Mouse (Mus musculus): ENCODE measurements around the gene Mc1r.
"Not testable (repeated sequence)": the region's sequence is repeated elsewhere in the genome, so short reads cannot be mapped to it uniquely, and the experiment has no call there.

Mc1r gene

DNA sequence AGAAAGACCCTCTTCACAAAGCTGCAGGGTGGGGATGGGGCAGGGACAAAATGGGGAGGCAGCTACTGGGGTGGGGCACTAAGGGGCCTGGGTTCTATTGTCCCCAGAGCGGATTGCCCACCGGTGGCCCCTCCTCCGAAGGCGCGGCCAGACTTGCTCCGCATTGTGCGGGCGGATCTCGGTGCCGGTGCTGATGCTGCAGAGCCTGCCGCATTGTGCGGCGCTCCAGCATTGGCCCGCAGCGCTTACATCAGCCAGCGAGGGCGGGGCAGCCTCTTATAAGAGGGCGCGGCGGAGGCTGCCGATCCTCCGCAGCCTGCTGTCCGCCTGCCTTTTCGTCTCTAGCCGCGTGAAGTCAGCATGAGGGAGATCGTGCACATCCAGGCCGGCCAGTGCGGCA lies 4.3 kb downstream of the Mc1r start, which contains the start of gene Tubb3:
Tubb3 (plus strand) TSS at position 179 of the 400 bp plus-strand sequence.
- DNase-seq (ENCODE audit: extremely low read depth, insufficient read length, low spot score): no peak

DNA sequence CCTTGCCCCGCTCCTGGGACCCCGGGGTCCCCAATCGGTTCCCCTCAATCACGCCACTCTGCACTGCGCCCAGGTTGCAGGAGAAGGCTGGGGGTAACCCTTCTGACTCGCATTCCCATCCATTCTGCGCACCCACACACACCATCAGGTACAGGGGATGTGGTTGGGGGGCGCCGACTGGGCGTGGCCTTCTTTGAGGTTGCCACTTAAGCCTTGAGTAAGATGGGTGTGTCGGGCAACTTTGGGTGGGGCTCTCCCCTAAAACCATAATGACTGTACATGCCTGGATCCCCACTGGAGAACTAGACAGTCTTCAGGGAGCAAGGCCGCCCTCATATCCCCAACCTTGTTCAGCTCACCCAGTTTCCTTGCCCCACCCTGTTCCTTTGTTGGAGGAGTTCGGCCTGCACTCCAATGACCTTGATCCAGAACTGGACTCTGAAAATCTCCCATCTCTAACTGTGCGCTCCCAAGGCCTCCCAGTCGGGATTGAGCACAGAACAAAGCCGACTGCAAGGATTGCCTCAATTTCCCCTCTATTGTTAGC lies 4.9 kb downstream of the Mc1r start:
- DNase-seq (ENCODE audit: extremely low read depth, insufficient read length, low spot score): no peak

DNA sequence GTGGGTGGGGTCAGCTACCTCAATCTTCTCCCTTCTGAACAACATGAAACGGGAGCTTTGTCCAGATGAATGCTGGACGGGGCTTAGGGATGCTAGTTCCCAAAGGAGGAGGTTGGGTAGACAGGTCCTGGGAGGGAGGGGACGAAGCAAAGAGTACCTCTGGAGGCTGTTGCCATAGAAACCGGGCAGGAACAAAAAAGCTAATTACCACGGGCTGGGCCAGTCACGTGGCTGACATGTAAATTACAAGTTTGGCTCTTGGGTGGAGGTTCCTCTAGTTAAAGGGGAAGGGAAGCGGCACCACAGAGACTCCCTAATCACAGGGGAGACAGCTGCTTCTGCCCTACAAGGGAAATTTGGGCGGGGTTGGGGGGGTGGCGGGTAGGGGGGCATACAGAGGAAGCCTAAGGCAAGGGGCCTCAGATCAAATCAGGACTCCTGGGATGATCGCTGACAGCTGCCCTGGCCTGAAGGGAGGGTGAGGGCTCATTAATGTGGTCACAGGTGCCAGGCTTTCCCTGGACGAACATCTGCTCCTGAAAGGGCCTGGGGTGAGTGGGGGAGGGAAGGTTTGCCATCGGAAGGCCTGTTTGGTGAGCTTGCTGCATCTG lies 5.8 kb downstream of the Mc1r start:
- no peak for DNase-seq (ENCODE audit: extremely low read depth, insufficient read length, low spot score)

DNA sequence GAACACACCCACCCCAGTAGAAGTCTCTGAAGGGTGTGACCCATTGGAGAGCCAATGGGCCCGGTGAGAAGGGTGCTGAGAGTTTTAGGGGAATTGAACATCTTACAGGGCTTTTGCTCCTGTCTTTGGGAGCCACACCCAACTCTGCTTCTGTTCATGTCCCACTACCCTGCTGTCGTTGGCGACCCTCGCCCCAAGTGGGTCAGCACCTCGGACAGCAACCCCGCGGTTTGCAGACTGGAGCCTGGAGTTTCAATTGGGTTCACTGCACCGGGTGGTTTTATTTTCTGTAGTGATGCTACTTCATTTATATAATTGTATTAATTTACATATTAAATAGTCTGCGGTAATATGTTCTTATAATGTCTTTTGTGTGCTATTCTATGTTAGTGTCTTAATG lies 7.3 kb downstream of the Mc1r start:
- no peak for DNase-seq (ENCODE audit: extremely low read depth, insufficient read length, low spot score)

DNA sequence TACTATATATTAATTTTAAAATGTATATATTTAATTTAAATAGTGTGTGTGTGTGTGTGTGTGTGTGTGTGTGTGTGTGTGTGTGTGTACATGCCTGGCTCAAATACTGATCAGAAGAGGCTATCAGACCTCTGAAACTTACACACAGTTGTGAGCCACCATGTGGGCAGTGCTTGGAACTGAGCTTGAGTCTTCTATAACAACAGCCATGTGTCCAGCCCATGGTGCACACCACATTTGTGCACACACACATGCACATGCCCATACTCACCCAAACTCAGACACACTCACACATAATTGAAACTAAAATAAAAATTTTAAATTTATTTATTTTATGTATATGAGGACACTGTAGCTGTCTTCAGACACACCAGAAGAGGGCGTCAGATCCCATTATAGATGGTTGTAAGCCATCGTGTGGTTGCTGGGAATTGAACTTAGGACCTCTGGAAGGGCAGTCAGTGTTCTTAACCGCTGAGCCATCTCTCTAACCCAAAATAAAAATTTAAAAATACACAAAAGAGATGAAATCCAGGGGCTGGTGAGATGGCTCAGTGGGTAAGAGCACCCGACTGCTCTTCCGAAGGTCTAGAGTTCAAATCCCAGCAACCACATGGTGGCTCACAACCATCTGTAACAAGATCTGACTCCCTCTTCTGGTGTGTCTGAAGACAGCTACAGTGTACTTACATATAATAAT lies 8.2 kb downstream of the Mc1r start:
- not testable (repeated sequence) for DNase-seq (ENCODE audit: extremely low read depth, insufficient read length, low spot score)

DNA sequence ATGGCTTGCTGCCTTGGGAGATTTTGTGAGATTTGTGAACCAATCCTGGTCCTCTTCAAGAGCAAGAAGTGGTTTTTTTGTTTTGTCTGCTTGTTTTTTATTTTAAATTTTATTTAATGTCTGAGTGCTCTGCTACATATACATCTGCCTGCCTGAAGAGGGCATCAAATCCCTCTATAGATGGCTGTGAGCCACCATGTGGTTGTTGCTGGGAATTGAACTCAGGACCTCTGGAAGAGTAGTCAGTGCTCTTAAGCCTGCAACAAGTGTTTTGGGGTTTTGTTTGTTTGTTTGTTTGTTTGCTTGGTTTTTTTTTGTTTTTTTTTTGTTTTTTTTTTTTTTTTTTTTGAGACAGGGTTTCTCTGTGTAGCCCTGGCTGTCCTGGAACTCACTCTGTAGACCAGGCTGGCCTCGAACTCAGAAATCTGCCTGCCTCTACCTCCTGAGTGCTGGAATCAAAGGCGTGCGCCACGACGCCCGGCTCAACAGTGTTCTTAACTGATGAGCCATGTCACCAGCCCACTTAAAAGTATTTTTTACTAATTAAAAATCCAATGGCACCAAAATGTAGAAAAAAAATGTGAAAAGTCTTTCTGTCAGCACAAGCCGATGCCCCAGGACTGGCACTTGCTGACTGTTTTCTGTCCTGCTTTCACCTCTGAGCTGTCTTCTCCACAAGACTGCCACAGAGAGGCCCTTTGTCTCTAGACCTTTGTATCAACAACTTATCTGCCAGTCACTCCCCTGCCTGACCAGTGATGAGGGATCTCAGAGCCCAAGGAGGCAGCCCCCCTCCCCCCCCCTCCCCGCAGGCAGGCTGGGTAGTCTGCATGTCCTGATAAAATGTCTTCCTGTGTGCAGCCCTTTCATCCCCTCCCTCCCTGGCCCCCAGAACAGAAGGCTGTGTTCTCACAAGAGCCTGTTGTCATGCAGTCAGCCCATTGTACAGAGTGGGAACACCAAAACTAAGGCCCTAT lies 9.3 kb downstream of the Mc1r start:
- DNase-seq (ENCODE audit: extremely low read depth, insufficient read length, low spot score): peak; percentile 33

DNA sequence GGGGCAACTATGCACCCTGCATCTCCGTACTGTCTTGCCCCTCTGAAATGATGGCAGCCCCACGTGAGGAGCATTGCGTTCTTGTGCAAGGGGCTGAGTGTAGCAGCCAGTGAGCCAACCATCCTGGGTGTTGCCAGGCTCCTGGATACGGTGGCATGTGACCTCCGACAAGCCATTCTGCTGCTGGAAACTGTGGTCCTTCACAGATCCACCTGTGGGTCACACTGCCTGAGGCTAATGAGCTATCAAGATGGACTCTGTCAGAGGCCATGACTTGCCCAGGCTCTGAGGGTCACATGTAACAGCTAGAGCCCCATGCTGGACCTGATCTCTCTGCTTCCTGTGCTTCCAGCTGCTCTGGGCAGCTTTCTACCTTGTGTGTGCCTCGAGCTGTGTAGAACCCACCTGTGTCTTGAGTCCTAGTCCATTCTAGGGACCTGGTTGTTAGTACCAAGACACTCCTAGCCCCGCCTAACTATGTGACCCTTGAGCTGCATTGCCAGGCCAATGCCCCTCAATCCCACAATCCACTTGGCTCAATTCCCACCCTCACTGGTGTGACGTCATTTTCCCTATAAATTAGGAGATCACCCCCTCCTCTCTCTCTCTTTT lies 10.1 kb downstream of the Mc1r start:
- no peak for DNase-seq (ENCODE audit: extremely low read depth, insufficient read length, low spot score)

DNA sequence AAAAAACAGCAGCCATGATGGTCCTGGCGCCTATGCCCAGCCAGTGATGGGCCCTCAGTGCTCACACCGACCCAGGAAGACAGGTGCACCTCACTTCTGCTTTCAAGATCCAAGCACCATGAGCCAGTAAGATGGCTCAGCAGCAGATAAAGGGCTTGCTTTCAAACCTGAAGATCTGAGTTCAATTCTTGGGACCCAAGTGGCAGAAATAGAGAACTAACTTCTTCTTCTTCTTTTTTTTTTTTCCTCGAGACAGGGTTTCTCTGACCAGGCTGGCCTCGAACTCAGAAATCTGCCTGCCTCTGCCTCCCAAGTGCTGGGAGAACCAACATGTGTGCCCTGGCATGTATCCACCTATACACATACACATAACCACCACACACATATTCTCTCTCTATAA lies 12.8 kb downstream of the Mc1r start:
- no peak for DNase-seq (ENCODE audit: extremely low read depth, insufficient read length, low spot score)

DNA sequence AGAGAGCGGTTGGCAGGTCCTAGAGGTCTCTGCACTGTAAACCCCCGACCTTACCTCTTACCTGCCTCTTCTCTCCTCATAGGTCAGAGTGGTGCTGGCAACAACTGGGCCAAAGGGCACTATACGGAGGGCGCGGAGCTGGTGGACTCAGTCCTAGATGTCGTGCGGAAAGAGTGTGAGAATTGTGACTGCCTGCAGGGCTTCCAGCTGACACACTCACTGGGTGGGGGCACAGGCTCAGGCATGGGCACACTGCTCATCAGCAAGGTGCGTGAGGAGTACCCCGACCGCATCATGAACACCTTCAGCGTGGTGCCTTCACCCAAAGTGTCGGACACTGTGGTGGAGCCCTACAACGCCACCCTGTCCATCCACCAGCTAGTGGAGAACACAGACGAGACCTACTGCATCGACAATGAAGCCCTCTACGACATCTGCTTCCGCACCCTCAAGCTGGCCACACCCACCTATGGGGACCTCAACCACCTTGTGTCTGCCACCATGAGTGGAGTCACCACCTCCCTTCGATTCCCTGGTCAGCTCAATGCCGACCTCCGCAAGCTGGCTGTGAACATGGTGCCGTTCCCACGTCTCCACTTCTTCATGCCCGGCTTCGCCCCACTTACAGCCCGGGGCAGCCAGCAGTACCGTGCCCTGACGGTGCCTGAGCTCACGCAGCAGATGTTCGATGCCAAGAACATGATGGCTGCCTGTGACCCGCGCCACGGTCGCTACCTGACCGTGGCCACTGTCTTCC lies 13.8 kb downstream of the Mc1r start:
- DNase-seq (ENCODE audit: extremely low read depth, insufficient read length, low spot score): no peak

DNA sequence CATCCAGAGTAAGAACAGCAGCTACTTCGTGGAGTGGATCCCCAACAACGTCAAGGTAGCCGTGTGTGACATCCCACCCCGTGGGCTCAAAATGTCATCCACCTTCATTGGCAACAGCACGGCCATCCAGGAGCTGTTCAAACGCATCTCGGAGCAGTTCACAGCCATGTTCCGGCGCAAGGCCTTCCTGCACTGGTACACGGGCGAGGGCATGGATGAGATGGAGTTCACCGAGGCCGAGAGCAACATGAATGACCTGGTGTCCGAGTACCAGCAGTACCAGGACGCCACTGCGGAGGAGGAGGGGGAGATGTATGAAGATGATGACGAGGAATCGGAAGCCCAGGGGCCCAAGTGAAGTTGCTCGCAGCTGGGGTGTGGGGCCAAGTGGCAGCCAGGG lies 14.4 kb downstream of the Mc1r start:
- DNase-seq (ENCODE audit: extremely low read depth, insufficient read length, low spot score): no peak

DNA sequence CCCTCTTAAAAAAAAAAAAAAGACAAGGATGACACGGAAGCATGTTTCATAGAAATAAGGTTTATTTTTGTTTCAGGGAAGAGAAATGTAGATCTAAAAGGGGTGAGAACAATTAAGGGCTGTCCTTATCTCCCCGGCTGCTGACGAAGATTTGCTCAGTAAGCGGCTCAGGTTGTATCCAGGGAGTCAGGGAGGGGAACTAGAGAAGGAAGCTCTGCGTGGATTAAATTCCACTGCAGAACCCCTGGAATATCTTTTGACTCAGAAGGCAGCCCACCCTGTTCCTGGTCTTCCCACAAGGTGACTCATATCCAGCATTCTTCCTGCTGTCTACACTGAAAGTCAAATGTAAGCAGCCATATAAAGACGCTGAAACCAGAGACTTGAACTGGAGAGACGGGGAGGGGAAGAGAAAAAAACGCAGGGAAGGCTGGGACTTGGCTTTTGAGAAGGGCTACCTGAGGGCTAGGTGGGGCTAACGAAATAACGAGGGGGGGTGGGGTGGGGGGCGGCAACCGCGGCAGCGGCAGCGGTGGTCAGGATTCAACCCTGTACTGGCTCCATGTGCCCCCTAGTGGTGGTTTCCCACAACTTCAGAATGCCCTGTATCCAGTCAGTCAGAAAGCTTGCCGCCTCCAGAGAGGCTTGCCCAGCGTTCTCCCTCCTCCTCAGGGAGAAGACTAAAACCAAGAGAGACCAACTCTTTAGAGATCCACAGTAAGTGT lies 15.3 kb downstream of the Mc1r start:
- DNase-seq (ENCODE audit: extremely low read depth, insufficient read length, low spot score): peak; percentile 60

DNA sequence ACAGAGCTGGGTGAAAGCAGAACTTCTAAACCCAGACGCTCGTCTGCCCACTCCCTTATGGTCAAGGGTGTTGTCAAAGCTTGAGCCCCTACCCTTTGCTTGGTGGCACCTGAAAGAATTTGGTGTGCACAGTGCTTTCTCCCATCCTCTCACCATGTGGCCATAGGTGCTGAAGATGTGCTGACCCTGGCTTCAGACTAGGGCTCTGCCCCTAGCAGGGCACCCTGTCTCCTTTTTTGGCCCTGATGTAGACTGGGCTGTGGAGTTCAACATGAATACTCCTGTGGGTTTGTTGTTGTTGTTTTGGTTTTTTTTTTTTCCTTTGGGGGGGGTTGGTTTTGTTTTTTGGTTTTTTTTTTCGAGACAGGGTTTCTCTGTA lies 15.9 kb downstream of the Mc1r start:
- no peak for DNase-seq (ENCODE audit: extremely low read depth, insufficient read length, low spot score)

DNA sequence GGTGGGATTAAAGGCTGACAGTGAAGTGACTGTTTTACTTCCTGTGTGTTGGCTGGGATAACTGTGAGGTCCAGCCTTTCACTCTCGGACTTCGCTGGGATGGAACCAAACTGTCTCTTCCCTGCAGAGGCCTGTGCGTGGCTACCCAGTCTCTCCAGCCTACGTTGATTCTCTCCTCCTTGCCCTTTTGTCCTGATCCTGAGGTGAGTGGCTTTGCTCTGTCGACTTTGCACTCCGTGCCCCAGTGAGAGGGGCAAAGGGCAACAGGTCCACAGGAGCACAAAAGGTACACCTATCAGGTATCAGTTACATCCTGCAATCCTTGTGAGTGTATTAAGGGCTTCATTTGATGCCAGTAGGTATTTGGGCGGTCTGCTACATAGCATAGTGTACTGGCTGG lies 16.5 kb downstream of the Mc1r start, which contains the start of gene Def8:
Def8 (plus strand) TSS at position 87 of the 400 bp plus-strand sequence.
- DNase-seq (ENCODE audit: extremely low read depth, insufficient read length, low spot score): no peak

DNA sequence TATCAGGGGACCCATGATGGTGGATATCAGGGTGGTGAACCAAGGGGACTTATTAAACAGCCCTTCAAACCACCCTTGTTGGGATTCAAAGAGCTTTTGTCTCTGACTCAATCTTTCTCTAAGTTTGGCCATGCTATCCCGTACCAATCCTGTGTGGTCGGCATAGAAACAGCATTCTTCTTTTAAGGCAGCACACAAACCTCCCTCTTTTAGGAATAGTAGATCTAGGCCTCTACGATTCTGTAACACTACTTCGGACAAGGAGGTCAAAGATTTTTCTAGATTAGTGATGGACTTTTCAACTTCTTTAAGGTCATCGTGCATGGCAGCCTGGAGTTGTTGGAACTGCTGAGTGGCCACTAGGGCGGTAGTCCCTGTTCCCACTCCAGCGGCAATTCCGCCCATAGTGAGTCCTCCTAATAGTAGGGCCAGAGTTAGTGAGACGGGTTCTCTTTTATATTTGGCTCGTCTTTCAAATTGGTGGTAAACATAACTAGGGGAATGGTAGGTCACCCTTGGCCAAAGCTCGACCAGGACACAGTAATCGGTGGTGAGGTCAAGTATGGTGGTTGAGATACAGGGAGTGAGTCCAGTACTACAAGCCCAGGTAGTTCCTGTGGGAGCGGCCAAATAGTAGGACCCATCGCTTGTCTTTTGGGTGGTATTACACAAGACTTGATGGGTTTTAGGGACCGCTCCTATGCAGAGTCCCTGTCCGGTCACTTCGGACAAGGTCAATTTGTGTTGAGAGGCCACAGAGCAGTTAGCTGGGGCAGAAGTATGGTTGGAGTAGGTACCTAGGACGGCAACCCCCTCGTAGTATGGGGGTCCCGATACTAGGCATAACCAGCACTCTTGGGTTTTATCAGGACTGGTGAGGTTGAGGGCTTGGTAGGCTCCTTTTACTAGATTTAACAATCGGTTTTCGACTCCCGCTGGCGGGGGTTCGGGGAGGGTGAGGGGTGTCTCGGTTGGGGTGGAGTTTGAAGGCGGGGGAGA lies 19.9 kb downstream of the Mc1r start:
- no peak for DNase-seq (ENCODE audit: extremely low read depth, insufficient read length, low spot score)

DNA sequence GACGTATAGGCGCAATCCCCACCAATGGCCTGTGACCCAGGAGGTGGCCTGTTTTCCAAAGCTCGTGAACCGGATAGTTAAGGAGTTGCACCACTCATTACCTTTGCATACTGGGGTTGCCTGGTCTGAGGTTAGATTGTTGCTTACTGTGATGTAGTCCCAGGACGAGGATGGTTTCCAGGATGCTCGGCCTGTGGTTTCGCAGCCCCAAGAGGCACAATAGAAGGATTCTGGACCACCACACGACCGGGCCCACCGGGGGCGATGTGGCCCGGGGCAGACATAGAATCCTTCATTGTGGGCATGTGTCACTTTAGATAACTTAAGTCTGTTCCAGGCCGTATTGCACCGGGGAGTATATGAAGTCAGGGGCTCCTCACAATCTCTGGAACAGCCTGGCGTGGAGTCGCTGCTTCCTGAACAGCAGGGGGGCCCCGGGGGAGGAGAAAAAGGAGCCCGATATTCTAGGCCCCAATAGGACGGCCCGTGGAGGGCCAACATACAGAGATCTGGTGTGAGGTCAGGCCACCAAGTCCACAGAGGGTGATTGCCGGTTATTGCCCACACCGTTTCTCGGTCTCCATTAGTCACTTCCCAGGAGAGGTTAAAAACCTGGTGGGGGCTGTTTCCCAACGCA lies 20.9 kb downstream of the Mc1r start:
- no peak for DNase-seq (ENCODE audit: extremely low read depth, insufficient read length, low spot score)

DNA sequence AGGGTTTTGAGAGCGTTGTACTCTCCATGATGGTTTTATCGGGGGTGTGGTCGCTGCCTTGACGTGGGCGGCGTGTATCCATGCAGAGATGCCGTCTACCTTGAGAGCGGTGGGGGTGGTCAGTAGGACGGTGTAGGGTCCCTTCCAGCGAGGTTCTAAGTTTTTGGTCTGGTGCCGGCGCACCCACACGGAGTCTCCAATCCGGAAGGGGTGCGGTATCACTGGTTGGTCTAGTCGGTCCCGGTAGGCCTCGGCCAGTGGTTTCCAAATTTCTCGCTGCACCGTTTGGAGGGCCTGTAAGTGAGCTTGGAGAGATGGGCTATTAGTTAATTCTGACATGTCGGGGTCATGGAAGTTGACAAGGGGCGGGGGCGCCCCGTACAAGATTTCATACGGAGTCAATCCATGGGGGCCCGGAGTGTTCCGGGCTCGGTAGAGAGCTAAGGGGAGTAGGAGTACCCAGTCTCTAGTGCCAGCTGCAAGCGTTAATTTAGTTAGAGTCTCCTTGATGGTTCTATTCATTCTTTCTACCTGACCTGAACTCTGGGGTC lies 21.5 kb downstream of the Mc1r start:
- DNase-seq (ENCODE audit: extremely low read depth, insufficient read length, low spot score): no peak
